Mouse (Mus musculus) liver, adult 2 months (tissue): ENCODE results near the gene T2. TPM values are rescaled to one million over a fixed set of nuclear protein-coding genes. Genes with fewer than 3 reads are reported as not detected.

Experiments
- DNase-seq: peaks from one replicate; pipeline ENCODE4 v3.0.0-alpha.2; 2011; ENCODE audit warnings: low read depth, low spot score; ENCODE audit errors: extremely low read depth
- H3K27ac ChIP-seq: fragments of 200-500 bp; replicated peaks from 2 replicates; pipeline ENCODE4 v1.5.1; 2012; ENCODE audit warnings: low read depth, mild to moderate bottlenecking, control low read depth, inconsistent platforms, low read length; ENCODE audit not compliant: insufficient read depth
- H3K27me3 ChIP-seq: fragments of 200-500 bp; 2 replicates; pipeline ENCODE4 v1.6.1; 2012; ENCODE audit warnings: mild to moderate bottlenecking, moderate library complexity, low read length, inconsistent platforms; ENCODE audit not compliant: control insufficient read depth, insufficient read depth
- H3K36me3 ChIP-seq: fragments of 200-500 bp; 2 replicates; pipeline ENCODE4 v1.6.1; 2012; ENCODE audit warnings: low read length, inconsistent platforms; ENCODE audit not compliant: control insufficient read depth, insufficient read depth
- H3K4me1 ChIP-seq: fragments of 200-500 bp; 2 replicates; pipeline ENCODE4 v1.6.1; 2011; ENCODE audit warnings: low read length; ENCODE audit not compliant: control insufficient read depth, insufficient read depth
- H3K4me3 ChIP-seq: fragments of 200-500 bp; 2 replicates; pipeline ENCODE4 v1.5.1; 2011; ENCODE audit warnings: low read depth, mild to moderate bottlenecking, control low read depth, low read length, moderate library complexity; ENCODE audit not compliant: insufficient read depth
- H3K79me2 ChIP-seq: fragments of 200-500 bp; 2 replicates; pipeline ENCODE4 v1.6.1; 2012; ENCODE audit warnings: inconsistent platforms, mild to moderate bottlenecking, low read length, moderate library complexity; ENCODE audit not compliant: control insufficient read depth, insufficient read depth
- H3K9ac ChIP-seq: fragments of 200-500 bp; 2 replicates; pipeline ENCODE4 v1.6.1; 2012; ENCODE audit warnings: low read depth, mild to moderate bottlenecking, control low read depth, inconsistent platforms, low read length
- CTCF ChIP-seq: fragments of 200-500 bp; IDR thresholded peaks from 2 replicates; pipeline ENCODE4 v1.5.1; 2011; ENCODE audit warnings: low read depth, low read length, control low read depth
- POLR2A ChIP-seq: fragments of 200-500 bp; IDR thresholded peaks from 2 replicates; pipeline ENCODE4 v1.6.1; 2011; ENCODE audit warnings: low read length, control low read depth; ENCODE audit not compliant: insufficient read depth; ENCODE audit errors: extremely low read depth
- WGBS: fragments of 180-500 bp; shearing (Covaris S2); methylation state at CpG from one replicate; pipeline ENCODE4 v1.1.7; 2018; 5-methylcytosine and 5-hydroxymethylcytosine counted together
- polyA plus RNA-seq: library from polyadenylated mRNA; depleted of rRNA; stranded (reverse); fragments of >200 nt; gene quantifications from 2 replicates; pipeline ENCODE4 v1.2.3, GENCODE M21; 2012
- total RNA-seq: library from RNA; depleted of rRNA; stranded (reverse); fragments of >200 nt; gene quantifications from 2 replicates; pipeline ENCODE4 v1.2.3, GENCODE M21; 2014

Gene T2
- total and polyA plus RNA-seq, 2 experiments = not detected

DNA sequence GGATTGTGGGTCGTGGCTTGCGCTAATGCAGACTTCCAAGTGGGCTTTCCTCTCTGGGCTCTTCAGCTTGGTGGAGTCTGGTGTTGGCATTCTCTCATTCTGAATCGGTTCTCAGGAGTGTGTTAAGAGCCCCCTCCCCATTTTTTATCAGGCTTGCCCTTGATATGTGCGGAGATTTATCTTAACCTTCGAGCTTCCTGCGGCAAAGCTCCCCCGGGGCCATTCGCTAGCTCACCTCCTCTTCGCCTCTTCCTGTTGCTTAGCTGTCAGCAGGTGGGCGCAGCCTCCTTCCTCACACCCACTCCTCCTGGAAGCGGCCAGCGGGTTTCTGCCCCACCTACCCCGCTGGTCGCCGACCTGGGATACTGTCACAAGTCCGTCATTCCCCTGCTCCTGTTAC is 73.6 kb downstream of the T2 start:
- TF ChIP-seq POLR2A = no peak
- TF ChIP-seq CTCF = no peak
- Histone ChIP-seq H3K4me1 (no peaks in the 10 kb centered on the region), H3K4me3 (no peak overlapping the region), H3K36me3 (no peaks in the 10 kb centered on the region), H3K27me3 (peaks cover 17% of the 10 kb centered on the region; the same call in 1 of the 2 replicates), H3K79me2 (no peaks in the 10 kb centered on the region), H3K9ac (no peak overlapping the region), H3K27ac (no peak overlapping the region)
- WGBS = 6% methylated on average over 16 of the region's 16 CpGs
- no peak for DNase-seq

DNA sequence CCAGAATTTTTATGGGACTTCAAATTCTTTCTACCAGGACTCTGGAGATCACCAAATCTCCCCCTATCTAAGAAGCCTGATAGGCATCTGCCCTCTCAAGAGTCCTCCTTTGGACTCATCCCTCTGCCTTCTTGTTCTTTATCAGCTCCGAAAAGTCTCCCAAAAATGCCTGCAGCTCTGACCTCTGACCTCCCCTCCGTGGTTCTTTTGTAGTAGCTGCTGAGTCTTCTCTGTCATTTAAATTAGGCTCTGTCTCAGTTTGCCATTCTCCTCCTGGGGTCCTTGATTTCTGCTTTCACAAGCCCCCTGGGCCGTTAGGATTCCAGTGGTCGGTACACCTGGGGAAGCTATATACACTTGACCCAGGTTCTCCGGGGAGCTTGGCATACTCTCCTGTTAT is 74.1 kb downstream of the T2 start:
- peaks cover 20% of the 10 kb centered on the region; the same call in 1 of the 2 replicates for H3K27me3 ChIP-seq
- TF ChIP-seq CTCF = no peak
- TF ChIP-seq POLR2A = no peak

GRCm38 (mm10) chr17:8432179-8432800 is 76.5 kb downstream of the T2 start:
- no peak for TF ChIP-seq POLR2A
- TF ChIP-seq CTCF = no peak
- Histone ChIP-seq H3K27me3 (peaks cover 20% of the 10 kb centered on the region; the same call in 1 of the 2 replicates), H3K36me3 (no peaks in the 10 kb centered on the region), H3K4me3 (no peak overlapping the region), H3K27ac (no peak overlapping the region), H3K4me1 (no peaks in the 10 kb centered on the region), H3K9ac (no peak overlapping the region), H3K79me2 (no peaks in the 10 kb centered on the region)
- DNase-seq = no peak
- 3% methylated on average over 17 of the region's 17 CpGs for WGBS

More for the DNA sequence above, 74.1 kb downstream of the T2 start:
- Histone ChIP-seq H3K79me2 (no peaks in the 10 kb centered on the region), H3K4me3 (no peak overlapping the region), H3K36me3 (no peaks in the 10 kb centered on the region), H3K27ac (no peak overlapping the region), H3K9ac (no peak overlapping the region), H3K4me1 (no peaks in the 10 kb centered on the region)
- no peak for DNase-seq
- WGBS = 5% methylated on average over 5 of the region's 5 CpGs

GRCm38 (mm10) chr17:8433121-8433977 is 77.6 kb downstream of the T2 start:
- no peaks in the 10 kb centered on the region for H3K79me2 ChIP-seq
- no peak overlapping the region for H3K9ac ChIP-seq
- H3K4me1 ChIP-seq = no peaks in the 10 kb centered on the region
- no peaks in the 10 kb centered on the region for H3K36me3 ChIP-seq
- no peak overlapping the region for H3K27ac ChIP-seq
- no peak overlapping the region for H3K4me3 ChIP-seq
- 2% methylated on average over 52 of the region's 52 CpGs for WGBS
- H3K27me3 ChIP-seq = peaks cover 21% of the 10 kb centered on the region; the same call in 1 of the 2 replicates
- no peak for DNase-seq
- TF ChIP-seq CTCF = no peak

GRCm38 (mm10) chr17:8433978-8434960 is 78.5 kb downstream of the T2 start, which contains the start of gene T:
TSS of gene T (plus strand) at chr17:8434423.
- Histone ChIP-seq H3K9ac (no peak within 1 kb of the TSS), H3K36me3 (no peaks in the 10 kb centered on the region), H3K4me1 (no peaks in the 10 kb centered on the region), H3K79me2 (no peaks in the 10 kb centered on the region), H3K27ac (no peak within 1 kb of the TSS), H3K4me3 (no peak within 1 kb of the TSS), H3K27me3 (peaks cover 22% of the 10 kb centered on the region; the same call in 1 of the 2 replicates)
- 1% methylated on average over 65 of the region's 65 CpGs for WGBS
- TF ChIP-seq POLR2A = no peak
- no peak for TF ChIP-seq CTCF
- DNase-seq = no peak
